Mouse (Mus musculus): Measurements from ENCODE around the gene Pygo1. TPM values are rescaled to one million over a fixed set of nuclear protein-coding genes. Genes with fewer than 3 reads are reported as not detected.

The Pygo1 gene
- polyA plus RNA-seq, 1 experiment from 2014 or later = 3.2 TPM

GRCm38 (mm10) chr9:72996806-72997205, 71.4 kb downstream of the Pygo1 start:
- 73% methylated on average over 7 of the region's 7 CpGs for WGBS
- H3K36me3 ChIP-seq (ENCODE audit: insufficient read depth, low read length) = peaks cover 2% of the 10 kb centered on the region; the same call in 1 of the 2 replicates
- no peaks in the 10 kb centered on the region for H3K27me3 ChIP-seq (ENCODE audit: insufficient read depth, low read length)
- H3K9ac ChIP-seq (ENCODE audit: low read depth, low read length) = no peak overlapping the region
- DNase-seq (ENCODE audit: low spot score) = no peak
- TF ChIP-seq CTCF (IDR thresholded peaks at IDR 0.05; ENCODE audit: low read depth) = no peak
- no peak overlapping the region for H3K4me3 ChIP-seq (replicated peaks; ENCODE audit: low read depth, low read length)
- H3K4me1 ChIP-seq (replicated peaks; ENCODE audit: insufficient read depth, low read length) = no peaks in the 10 kb centered on the region
- H3K27ac ChIP-seq = no peak overlapping the region
- ATAC-seq (replicated peaks; ENCODE audit: low FRiP score, low read depth) = no peak
- H3K4me2 ChIP-seq (ENCODE audit: low read length) = no peak overlapping the region
- no peaks in the 10 kb centered on the region for H3K9me3 ChIP-seq (replicated peaks; ENCODE audit: low read length)

GRCm38 (mm10) chr9:73000487-73000886, 75.0 kb downstream of the Pygo1 start:
- no peaks in the 10 kb centered on the region for H3K4me1 ChIP-seq (replicated peaks; ENCODE audit: insufficient read depth, low read length)
- no peak overlapping the region for H3K4me3 ChIP-seq (replicated peaks; ENCODE audit: low read depth, low read length)
- peak; percentile 43; the same call in 1 of the 2 replicates for TF ChIP-seq CTCF (IDR thresholded peaks at IDR 0.05; ENCODE audit: low read depth)
- peaks cover 15% of the 10 kb centered on the region; the same call in 1 of the 2 replicates for H3K36me3 ChIP-seq (ENCODE audit: insufficient read depth, low read length)
- H3K9me3 ChIP-seq (replicated peaks; ENCODE audit: low read length) = no peaks in the 10 kb centered on the region
- ATAC-seq (replicated peaks; ENCODE audit: low FRiP score, low read depth) (no peak), DNase-seq (ENCODE audit: low spot score) (no peak)
- H3K27ac ChIP-seq = no peak overlapping the region
- 70% methylated on average over 2 of the region's 2 CpGs for WGBS
- no peaks in the 10 kb centered on the region for H3K27me3 ChIP-seq (ENCODE audit: insufficient read depth, low read length)
- no peak overlapping the region for H3K4me2 ChIP-seq (ENCODE audit: low read length)
- no peak overlapping the region for H3K9ac ChIP-seq (ENCODE audit: low read depth, low read length)

- Histone ChIP-seq H3K9ac (ENCODE audit: low read depth, low read length) (no peak overlapping the region), H3K27ac (no peak overlapping the region), H3K36me3 (ENCODE audit: insufficient read depth, low read length) (peaks cover 20% of the 10 kb centered on the region; the same call in 1 of the 2 replicates), H3K4me2 (ENCODE audit: low read length) (no peak overlapping the region), H3K9me3 (replicated peaks; ENCODE audit: low read length) (no peaks in the 10 kb centered on the region), H3K4me1 (replicated peaks; ENCODE audit: insufficient read depth, low read length) (no peaks in the 10 kb centered on the region), H3K4me3 (replicated peaks; ENCODE audit: low read depth, low read length) (no peak overlapping the region), H3K27me3 (ENCODE audit: insufficient read depth, low read length) (no peaks in the 10 kb centered on the region)
- no peak for TF ChIP-seq CTCF (IDR thresholded peaks at IDR 0.05; ENCODE audit: low read depth)
- DNase-seq (ENCODE audit: low spot score) (no peak), ATAC-seq (replicated peaks; ENCODE audit: low FRiP score, low read depth) (no peak)
- WGBS = 91% methylated on average over 13 of the region's 13 CpGs
These were observed 76.0 kb downstream of the Pygo1 start for GRCm38 (mm10) chr9:73001314-73002011.

Other genes with a start within 250 kb of the Pygo1 start
- 1.2 TPM in 2 replicates for gene Prtg, start 118.8 kb upstream of the Pygo1 start, polyA plus RNA-seq (2015; fragmentation: Nextera tagmentation; extraction: Ambion mirVana)
- gene Dyx1c1, start 33.1 kb downstream of the Pygo1 start, polyA plus RNA-seq (2015; fragmentation: Nextera tagmentation; extraction: Ambion mirVana) = 2.8 and 3.3 TPM in 2 replicates
- not detected in 2 replicates for gene Gm44503, start 33.2 kb downstream of the Pygo1 start, polyA plus RNA-seq (2015; fragmentation: Nextera tagmentation; extraction: Ambion mirVana)
- gene Ccpg1os, start 59.7 kb downstream of the Pygo1 start, polyA plus RNA-seq (2015; fragmentation: Nextera tagmentation; extraction: Ambion mirVana) = 30.2 and 33.8 TPM in 2 replicates
- gene Ccpg1, start 59.8 kb downstream of the Pygo1 start, polyA plus RNA-seq (2015; fragmentation: Nextera tagmentation; extraction: Ambion mirVana) = 43.8 and 49.6 TPM in 2 replicates
- gene Pigb, start 114.7 kb downstream of the Pygo1 start, polyA plus RNA-seq (2015; fragmentation: Nextera tagmentation; extraction: Ambion mirVana) = 10.8 and 11.9 TPM in 2 replicates
- gene Rab27a, start 119.2 kb downstream of the Pygo1 start, polyA plus RNA-seq (2015; fragmentation: Nextera tagmentation; extraction: Ambion mirVana) = 8.9 and 9.1 TPM in 2 replicates
- gene Khdc3, start 176.2 kb downstream of the Pygo1 start, polyA plus RNA-seq (2015; fragmentation: Nextera tagmentation; extraction: Ambion mirVana) = 0.15 and 0.29 TPM in 2 replicates
- not detected in 2 replicates for gene Gm20509, start 176.8 kb downstream of the Pygo1 start, polyA plus RNA-seq (2015; fragmentation: Nextera tagmentation; extraction: Ambion mirVana)
- gene Rsl24d1, start 187.8 kb downstream of the Pygo1 start, polyA plus RNA-seq (2015; fragmentation: Nextera tagmentation; extraction: Ambion mirVana) = 103 and 105 TPM in 2 replicates